Mouse (Mus musculus) limb, embryonic 12.5 days (tissue): ENCODE measurements around the gene Chrng. TPM values are rescaled to one million over a fixed set of nuclear protein-coding genes. Genes with fewer than 3 reads are reported as not detected.
A peak's percentile ranks its signal among the peaks of the same experiment; 100 is the strongest.

Experiments
- ATAC-seq: fragments of 200-750 bp; cut with Nextera tagmentation; 2 replicates; pipeline ENCODE4 v1.8.0; 2017; ENCODE audit warnings: low read depth, moderate TSS enrichment; ENCODE audit not compliant: insufficient number of reproducible peaks, insufficient read depth, low FRiP score, low TSS enrichment
- H3K27ac ChIP-seq: fragments of 300-500 bp; sonication (generic); 2 replicates; pipeline ENCODE4 v1.5.1; 2016; ENCODE audit warnings: mild to moderate bottlenecking, moderate library complexity
- H3K27me3 ChIP-seq: fragments of 300-500 bp; sonication (generic); 2 replicates; pipeline ENCODE4 v1.6.1; 2016; ENCODE audit warnings: mild to moderate bottlenecking, moderate library complexity
- H3K36me3 ChIP-seq: fragments of 300-500 bp; sonication (generic); 2 replicates; pipeline ENCODE4 v1.6.1; 2016; ENCODE audit warnings: mild to moderate bottlenecking, moderate library complexity
- H3K4me1 ChIP-seq: fragments of 300-500 bp; sonication (generic); replicated peaks from 2 replicates; pipeline ENCODE4 v1.6.1; 2016
- H3K4me2 ChIP-seq: fragments of 300-500 bp; sonication (generic); 2 replicates; pipeline ENCODE4 v1.6.1; 2016; ENCODE audit warnings: mild to moderate bottlenecking, moderate library complexity
- H3K4me3 ChIP-seq: fragments of 300-500 bp; sonication (generic); replicated peaks from 2 replicates; pipeline ENCODE4 v1.5.1; 2016; ENCODE audit warnings: mild to moderate bottlenecking
- H3K9ac ChIP-seq: fragments of 300-500 bp; sonication (generic); replicated peaks from 2 replicates; pipeline ENCODE4 v1.6.1; 2016; ENCODE audit warnings: mild to moderate bottlenecking, moderate library complexity
- H3K9me3 ChIP-seq: fragments of 300-500 bp; sonication (generic); 2 replicates; pipeline ENCODE4 v1.6.1; 2016; ENCODE audit warnings: mild to moderate bottlenecking, moderate library complexity
- WGBS: fragments of 180-500 bp; shearing (Covaris S2); methylation state at CpG from one replicate; pipeline ENCODE4 v1.1.7; 2016; 5-methylcytosine and 5-hydroxymethylcytosine counted together
- polyA plus RNA-seq: library from polyadenylated mRNA; unstranded; fragments of >200 nt; fragmentation: Nextera tagmentation; extraction: Ambion mirVana; gene quantifications from 2 replicates; pipeline ENCODE4 v1.2.1, GENCODE M21; 2016

Chrng gene
- 10.4 and 11.8 TPM in 2 replicates for polyA plus RNA-seq

- Histone ChIP-seq H3K36me3 (no peaks in the 10 kb centered on the region), H3K9me3 (no peaks in the 10 kb centered on the region), H3K27ac (0 out of 2 replicates have a peak within 1 kb of the TSS, but pooled peaks have one; percentile 23), H3K4me2 (no peak within 1 kb of the TSS), H3K27me3 (peaks cover 49% of the 10 kb centered on the region), H3K4me1 (peaks cover 6% of the 10 kb centered on the region), H3K4me3 (no peak within 1 kb of the TSS), H3K9ac (no peak within 1 kb of the TSS)
- no peak for ATAC-seq
- WGBS: 83% methylated on average over 7 of the region's 7 CpGs
These were observed at the start of gene Chrng for GRCm38 (mm10) chr1:87204465-87204864. Chrng (plus strand) TSS chr1:87204657.

GRCm38 (mm10) chr1:87155531-87156198, 48.8 kb upstream of the Chrng start:
- Histone ChIP-seq H3K27ac (no peak overlapping the region), H3K36me3 (no peaks in the 10 kb centered on the region), H3K4me2 (peak overlapping the region; percentile 73), H3K27me3 (peaks cover 98% of the 10 kb centered on the region), H3K4me3 (peak overlapping the region; percentile 45), H3K4me1 (peaks cover 22% of the 10 kb centered on the region), H3K9me3 (no peaks in the 10 kb centered on the region), H3K9ac (no peak overlapping the region; the same call in 1 of the 2 replicates)
- under 1% methylated on average over 56 of the region's 56 CpGs for WGBS
- no peak for ATAC-seq

GRCm38 (mm10) chr1:87156199-87156587, 48.3 kb upstream of the Chrng start, which contains the start of gene Ecel1:
Ecel1 (minus strand) TSS chr1:87156521.
- 3% methylated on average over 12 of the region's 12 CpGs for WGBS
- ATAC-seq: no peak
- Histone ChIP-seq H3K4me2 (peak within 1 kb of the TSS; percentile 73), H3K9me3 (no peaks in the 10 kb centered on the region), H3K9ac (no peak within 1 kb of the TSS; the same call in 1 of the 2 replicates), H3K4me1 (peaks cover 22% of the 10 kb centered on the region), H3K27me3 (peaks cover 98% of the 10 kb centered on the region), H3K36me3 (no peaks in the 10 kb centered on the region), H3K27ac (no peak within 1 kb of the TSS), H3K4me3 (peak within 1 kb of the TSS; percentile 45)

GRCm38 (mm10) chr1:87159396-87159795, 45.1 kb upstream of the Chrng start:
- Histone ChIP-seq H3K4me3 (no peak overlapping the region), H3K4me2 (no peak overlapping the region), H3K27me3 (peaks cover 96% of the 10 kb centered on the region), H3K36me3 (no peaks in the 10 kb centered on the region), H3K9ac (no peak overlapping the region), H3K9me3 (no peaks in the 10 kb centered on the region), H3K27ac (no peak overlapping the region), H3K4me1 (peaks cover 18% of the 10 kb centered on the region)
- ATAC-seq: no peak
- WGBS: 80% methylated on average over 3 of the region's 3 CpGs

- no peaks in the 10 kb centered on the region for H3K9me3 ChIP-seq
- H3K36me3 ChIP-seq: no peaks in the 10 kb centered on the region
- H3K4me2 ChIP-seq: no peak overlapping the region
- no peak overlapping the region for H3K4me3 ChIP-seq
- H3K27me3 ChIP-seq: peaks cover 95% of the 10 kb centered on the region
- WGBS: 23% methylated on average over 11 of the region's 11 CpGs
- peaks cover 11% of the 10 kb centered on the region for H3K4me1 ChIP-seq
- no peak overlapping the region for H3K27ac ChIP-seq
- no peak overlapping the region for H3K9ac ChIP-seq
- no peak for ATAC-seq
These were observed 40.2 kb upstream of the Chrng start for GRCm38 (mm10) chr1:87164164-87164795.

GRCm38 (mm10) chr1:87164796-87165184, 39.7 kb upstream of the Chrng start:
- WGBS: 46% methylated on average over 9 of the region's 9 CpGs
- ATAC-seq: no peak
- Histone ChIP-seq H3K9me3 (no peaks in the 10 kb centered on the region), H3K36me3 (no peaks in the 10 kb centered on the region), H3K4me1 (peaks cover 16% of the 10 kb centered on the region), H3K27ac (no peak overlapping the region), H3K9ac (no peak overlapping the region), H3K4me3 (no peak overlapping the region), H3K27me3 (peaks cover 97% of the 10 kb centered on the region), H3K4me2 (no peak overlapping the region)

GRCm38 (mm10) chr1:87170458-87170857, 34.0 kb upstream of the Chrng start:
- Histone ChIP-seq H3K4me1 (peaks cover 24% of the 10 kb centered on the region), H3K27ac (no peak overlapping the region), H3K4me3 (no peak overlapping the region), H3K4me2 (peak overlapping the region; percentile 34), H3K9ac (no peak overlapping the region), H3K36me3 (no peaks in the 10 kb centered on the region), H3K9me3 (no peaks in the 10 kb centered on the region), H3K27me3 (peaks cover 88% of the 10 kb centered on the region)
- WGBS: 8% methylated on average over 19 of the region's 19 CpGs
- ATAC-seq: peak; percentile 24; the same call in 1 of the 2 replicates

- Histone ChIP-seq H3K9ac (no peak overlapping the region), H3K36me3 (no peaks in the 10 kb centered on the region), H3K9me3 (no peaks in the 10 kb centered on the region), H3K4me1 (peaks cover 32% of the 10 kb centered on the region), H3K4me2 (no peak overlapping the region), H3K27me3 (peaks cover 80% of the 10 kb centered on the region), H3K27ac (no peak overlapping the region), H3K4me3 (no peak overlapping the region)
- no peak for ATAC-seq
- WGBS: 86% methylated on average over 1 of the region's 1 CpGs
These were observed 33.1 kb upstream of the Chrng start for GRCm38 (mm10) chr1:87171312-87171711.

- Histone ChIP-seq H3K4me3 (no peak overlapping the region), H3K27me3 (peaks cover 74% of the 10 kb centered on the region), H3K36me3 (no peaks in the 10 kb centered on the region), H3K4me2 (no peak overlapping the region), H3K4me1 (peaks cover 34% of the 10 kb centered on the region), H3K9ac (no peak overlapping the region), H3K27ac (no peak overlapping the region), H3K9me3 (no peaks in the 10 kb centered on the region)
- ATAC-seq: no peak
- WGBS: 27% methylated on average over 9 of the region's 9 CpGs
These were observed 32.1 kb upstream of the Chrng start for GRCm38 (mm10) chr1:87172316-87172715.

GRCm38 (mm10) chr1:87174006-87174955, 30.2 kb upstream of the Chrng start:
- Histone ChIP-seq H3K27ac (no peak overlapping the region), H3K4me2 (peak overlapping the region; percentile 22; the same call in 1 of the 2 replicates), H3K9me3 (no peaks in the 10 kb centered on the region), H3K9ac (no peak overlapping the region), H3K4me1 (peaks cover 33% of the 10 kb centered on the region), H3K4me3 (no peak overlapping the region), H3K36me3 (no peaks in the 10 kb centered on the region), H3K27me3 (peaks cover 57% of the 10 kb centered on the region)
- no peak for ATAC-seq
- WGBS: 24% methylated on average over 28 of the region's 28 CpGs

- peak; percentile 72 for ATAC-seq
- H3K4me1 ChIP-seq: peaks cover 18% of the 10 kb centered on the region
- WGBS: 9% methylated on average over 11 of the region's 11 CpGs
- H3K36me3 ChIP-seq: no peaks in the 10 kb centered on the region
- H3K9me3 ChIP-seq: no peaks in the 10 kb centered on the region
- no peak overlapping the region for H3K27ac ChIP-seq
- peak overlapping the region; percentile 28; the same call in 1 of the 2 replicates for H3K4me2 ChIP-seq
- H3K27me3 ChIP-seq: peaks cover 52% of the 10 kb centered on the region
- no peak overlapping the region for H3K4me3 ChIP-seq
- H3K9ac ChIP-seq: no peak overlapping the region
These were observed 28.6 kb upstream of the Chrng start for GRCm38 (mm10) chr1:87175852-87176292.
